Mouse (Mus musculus): ENCODE results near the gene Ncoa6.
"Not testable (repeated sequence)": the region's sequence is repeated elsewhere in the genome, so short reads cannot be mapped to it uniquely, and the experiment has no call there.

The Ncoa6 gene

GRCm38 (mm10) chr2:155473570-155474088, at the start of gene Ncoa6:
Gene Ncoa6, minus strand, starts transcription at chr2:155473894.
- peak; percentile 67 for DNase-seq (ENCODE audit: low read depth, low spot score)

GRCm38 (mm10) chr2:155518531-155519270, 45.0 kb upstream of the Ncoa6 start:
- no peak for DNase-seq (ENCODE audit: low read depth, low spot score)

GRCm38 (mm10) chr2:155517455-155518423, 44.0 kb upstream of the Ncoa6 start, which contains the start of the genes Acss2 and Ggt7:
Gene Acss2, plus strand, starts transcription at chr2:155517948.
Gene Ggt7, minus strand, starts transcription at chr2:155518237.
- peak; percentile 94 for DNase-seq (ENCODE audit: low read depth, low spot score)

- peak; percentile 63 for DNase-seq (ENCODE audit: low read depth, low spot score)
These were observed 42.2 kb upstream of the Ncoa6 start for GRCm38 (mm10) chr2:155515941-155516340.

- no peak for DNase-seq (ENCODE audit: low read depth, low spot score)
These were observed 41.0 kb upstream of the Ncoa6 start for GRCm38 (mm10) chr2:155514666-155515065.

- DNase-seq (ENCODE audit: low read depth, low spot score), result no peak
These were observed 39.8 kb upstream of the Ncoa6 start for GRCm38 (mm10) chr2:155513543-155513942.

GRCm38 (mm10) chr2:155512479-155512878, 38.8 kb upstream of the Ncoa6 start:
- DNase-seq (ENCODE audit: low read depth, low spot score), result peak; percentile 48

- no peak for DNase-seq (ENCODE audit: low read depth, low spot score)
These were observed 34.2 kb upstream of the Ncoa6 start for GRCm38 (mm10) chr2:155507721-155508470.

- no peak for DNase-seq (ENCODE audit: low read depth, low spot score)
These were observed 32.1 kb upstream of the Ncoa6 start for GRCm38 (mm10) chr2:155505811-155506210.

GRCm38 (mm10) chr2:155504440-155505355, 31.0 kb upstream of the Ncoa6 start:
- DNase-seq (ENCODE audit: low read depth, low spot score), result no peak

GRCm38 (mm10) chr2:155502596-155502995, 28.9 kb upstream of the Ncoa6 start:
- DNase-seq (ENCODE audit: low read depth, low spot score), result no peak

GRCm38 (mm10) chr2:155490998-155491397, 17.3 kb upstream of the Ncoa6 start:
- DNase-seq (ENCODE audit: low read depth, low spot score), result no peak

GRCm38 (mm10) chr2:155482021-155482420, 8.3 kb upstream of the Ncoa6 start:
- DNase-seq (ENCODE audit: low read depth, low spot score), result peak; percentile 67

- DNase-seq (ENCODE audit: low read depth, low spot score), result peak; percentile 61
These were observed 774 bp downstream of the Ncoa6 start for GRCm38 (mm10) chr2:155472671-155473569.

- DNase-seq (ENCODE audit: low read depth, low spot score), result no peak
These were observed 6.8 kb downstream of the Ncoa6 start for GRCm38 (mm10) chr2:155466861-155467260.

- no peak for DNase-seq (ENCODE audit: low read depth, low spot score)
These were observed 20.1 kb downstream of the Ncoa6 start for GRCm38 (mm10) chr2:155453591-155453990.

GRCm38 (mm10) chr2:155451256-155451655, 22.4 kb downstream of the Ncoa6 start:
- no peak for DNase-seq (ENCODE audit: low read depth, low spot score)

GRCm38 (mm10) chr2:155447906-155448305, 25.8 kb downstream of the Ncoa6 start:
- not testable (repeated sequence) for DNase-seq (ENCODE audit: low read depth, low spot score)

GRCm38 (mm10) chr2:155443446-155443845, 30.2 kb downstream of the Ncoa6 start:
- DNase-seq (ENCODE audit: low read depth, low spot score), result no peak
